Mouse (Mus musculus) cortical plate, adult 2 months (tissue): ENCODE measurements around the gene Hnrnpl.

Experiments used
- CTCF ChIP-seq: fragments of 200-500 bp; IDR thresholded peaks from 2 replicates; pipeline ENCODE4 v1.5.1; 2011; ENCODE audit warnings: mild to moderate bottlenecking, control low read depth, low read length; ENCODE audit not compliant: insufficient read depth; ENCODE audit errors: extremely low read depth
- POLR2A ChIP-seq: fragments of 200-500 bp; IDR thresholded peaks from 2 replicates; pipeline ENCODE4 v1.6.1; 2011; ENCODE audit warnings: mild to moderate bottlenecking, low read length, control low read depth; ENCODE audit not compliant: insufficient read depth; ENCODE audit errors: extremely low read depth

GRCm38 (mm10) chr7:28758623-28759022 is 49.7 kb upstream of the Hnrnpl start:
- TF ChIP-seq CTCF (no peak), POLR2A (no peak)
